Mouse (Mus musculus) urinary bladder, adult 2 months (tissue): ENCODE data around the gene Itpripl2. TPM values are rescaled to one million over a fixed set of nuclear protein-coding genes. Genes with fewer than 3 reads are reported as not detected.

Experiments used
- DNase-seq: peaks from one replicate; pipeline ENCODE4 v3.0.0; 2022; ENCODE audit warnings: low spot score
- polyA plus RNA-seq: library from polyadenylated mRNA; depleted of rRNA; stranded (reverse); fragments of >200 nt; gene quantifications from 2 replicates; pipeline ENCODE4 v1.2.3, GENCODE M21; 2012; rRNA removed

The Itpripl2 gene
- polyA plus RNA-seq, 1 experiment = 16.6 TPM

- no peak for DNase-seq
Measured at GRCm38 (mm10) chr7:118443895-118444485, 47.8 kb downstream of the Itpripl2 start.

- no peak for DNase-seq
Measured at GRCm38 (mm10) chr7:118443371-118443770, 48.4 kb downstream of the Itpripl2 start.

- no peak for DNase-seq
Measured at GRCm38 (mm10) chr7:118441535-118441934, 50.2 kb downstream of the Itpripl2 start.

DNA sequence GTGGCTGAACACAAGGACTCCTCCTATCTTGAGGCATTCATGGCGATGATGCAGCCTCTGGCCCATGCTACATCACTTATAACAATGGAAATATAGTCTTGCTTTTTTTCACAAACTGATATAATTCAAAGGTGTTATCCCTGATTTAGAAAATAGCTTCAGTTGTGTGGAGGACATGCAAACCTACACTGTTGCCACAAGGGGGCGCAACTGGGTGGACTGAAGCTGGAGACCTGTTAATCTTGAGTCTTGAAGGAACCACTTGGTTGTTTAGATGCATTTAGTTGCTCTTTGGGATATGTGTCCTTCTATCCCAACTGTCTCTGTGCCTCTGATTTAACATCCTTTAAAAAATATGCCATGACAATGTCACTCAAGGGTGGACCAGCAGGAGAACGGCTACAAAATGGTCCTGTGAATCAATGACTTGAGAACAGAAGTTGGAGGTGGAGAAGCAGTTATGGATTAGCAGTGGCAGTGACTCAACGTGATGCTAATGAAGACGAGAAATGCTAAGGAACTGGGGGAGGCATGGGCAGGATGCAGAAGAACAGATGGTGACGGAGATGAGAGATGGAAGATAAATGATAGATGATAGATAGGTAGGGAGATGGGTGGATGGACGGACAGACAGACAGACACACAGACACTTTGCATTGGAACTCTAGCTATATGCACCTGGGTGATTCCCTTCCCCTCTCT lies 54.5 kb downstream of the Itpripl2 start:
- no peak for DNase-seq

Other genes starting within 250 kb of the Itpripl2 start
- gene Smg1, start 248.3 kb downstream of the Itpripl2 start, polyA plus RNA-seq = 41.9 and 46.2 TPM in 2 replicates
- 2.3 and 2.8 TPM in 2 replicates for gene Syt17, start 43.8 kb downstream of the Itpripl2 start, polyA plus RNA-seq
- gene Coq7, start 41.4 kb upstream of the Itpripl2 start, polyA plus RNA-seq = 64.4 and 72.4 TPM in 2 replicates
- gene Tmc7, start 92.8 kb upstream of the Itpripl2 start, polyA plus RNA-seq = 9.2 and 9.3 TPM in 2 replicates
- 0.04 TPM in 2 replicates for gene Tmc5, start 105.3 kb upstream of the Itpripl2 start, polyA plus RNA-seq
- gene Gde1, start 213.8 kb upstream of the Itpripl2 start, polyA plus RNA-seq = 126 and 128 TPM in 2 replicates
- 9.1 and 11.7 TPM in 2 replicates for gene Ccp110, start 220.6 kb upstream of the Itpripl2 start, polyA plus RNA-seq
- 48.9 and 54.2 TPM in 2 replicates for gene Vps35l, start 248.3 kb upstream of the Itpripl2 start, polyA plus RNA-seq